Mouse (Mus musculus): Measurements from ENCODE around the gene Lpcat1. TPM values are rescaled to one million over a fixed set of nuclear protein-coding genes. Genes with fewer than 3 reads are reported as not detected.

The Lpcat1 gene
- total and polyA plus RNA-seq, 3 experiments = 0.05 to 42.1 TPM; not detected in 1

DNA sequence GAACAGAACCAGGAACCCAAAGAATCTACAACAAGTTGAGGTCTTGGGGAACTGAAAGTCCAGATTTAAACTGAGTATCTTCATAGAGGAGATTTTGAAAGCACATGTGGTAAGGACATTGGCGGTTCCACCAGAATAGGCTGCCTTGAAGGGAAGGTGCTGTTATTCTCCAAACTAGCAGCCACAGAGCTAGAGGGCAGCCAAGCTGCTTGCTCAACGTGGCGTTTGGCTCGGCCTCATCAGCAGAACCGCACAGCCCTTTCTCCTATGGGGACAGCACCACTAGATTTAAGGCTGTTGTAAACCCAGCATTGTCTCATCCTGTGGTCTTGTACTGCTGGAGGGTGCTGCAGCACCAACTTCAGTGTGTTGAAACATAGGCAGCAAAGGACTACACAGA, 8.3 kb upstream of the Lpcat1 start:
- Histone ChIP-seq H3K9me3 (replicated peaks) (peaks cover 6% of the 10 kb centered on the region), H3K4me3 (ENCODE audit: low read depth, low read length) (no peak overlapping the region), H3K4me1 (ENCODE audit: insufficient read depth, low read depth, low read length) (no peaks in the 10 kb centered on the region), H3K27me3 (ENCODE audit: insufficient read depth, low read length) (no peaks in the 10 kb centered on the region), H3K36me3 (replicated peaks) (no peaks in the 10 kb centered on the region)
- no peak for ATAC-seq (ENCODE audit: extremely low read depth, insufficient number of reproducible peaks, low FRiP score, poor library complexity, severe bottlenecking)
- no peak for TF ChIP-seq GATA1 (IDR thresholded peaks at IDR 0.05; ENCODE audit: borderline replicate concordance, low read length)
- no peak for TF ChIP-seq TAL1 (conservative IDR thresholded peaks at IDR 0.05; ENCODE audit: low read depth, low read length)
- no peak for TF ChIP-seq CTCF (IDR thresholded peaks at IDR 0.05; ENCODE audit: low read depth, low read length)
- TF ChIP-seq POLR2AphosphoS5 (IDR thresholded peaks at IDR 0.05; ENCODE audit: insufficient replicate concordance, low read depth, low read length) = no peak
- TF ChIP-seq GATA2 (IDR thresholded peaks at IDR 0.05; ENCODE audit: borderline replicate concordance, low read depth, low read length) = no peak
- DNase-seq (ENCODE audit: low spot score) = no peak

- no peaks in the 10 kb centered on the region for H3K27me3 ChIP-seq (ENCODE audit: insufficient read depth, low read length)
- ATAC-seq (ENCODE audit: extremely low read depth, insufficient number of reproducible peaks, low FRiP score, poor library complexity, severe bottlenecking) = no peak
- TF ChIP-seq GATA1 (IDR thresholded peaks at IDR 0.05; ENCODE audit: borderline replicate concordance, low read length) = no peak
- no peaks in the 10 kb centered on the region for H3K36me3 ChIP-seq (replicated peaks)
- H3K4me1 ChIP-seq (ENCODE audit: insufficient read depth, low read depth, low read length) = no peaks in the 10 kb centered on the region
- H3K4me3 ChIP-seq (ENCODE audit: low read depth, low read length) = no peak overlapping the region
- peaks cover 6% of the 10 kb centered on the region for H3K9me3 ChIP-seq (replicated peaks)
- no peak for DNase-seq (ENCODE audit: low spot score)
These were observed 7.7 kb upstream of the Lpcat1 start for GRCm38 (mm10) chr13:73459189-73459850.

- Histone ChIP-seq H3K27me3 (ENCODE audit: insufficient read depth, low read length) (no peaks in the 10 kb centered on the region), H3K4me1 (ENCODE audit: insufficient read depth, low read depth, low read length) (no peaks in the 10 kb centered on the region), H3K4me3 (ENCODE audit: low read depth, low read length) (no peak overlapping the region), H3K9me3 (replicated peaks) (peaks cover 6% of the 10 kb centered on the region), H3K36me3 (replicated peaks) (no peaks in the 10 kb centered on the region)
- TF ChIP-seq TAL1 (conservative IDR thresholded peaks at IDR 0.05; ENCODE audit: low read depth, low read length) = no peak
- no peak for TF ChIP-seq POLR2AphosphoS5 (IDR thresholded peaks at IDR 0.05; ENCODE audit: insufficient replicate concordance, low read depth, low read length)
- no peak for TF ChIP-seq GATA2 (IDR thresholded peaks at IDR 0.05; ENCODE audit: borderline replicate concordance, low read depth, low read length)
- TF ChIP-seq GATA1 (IDR thresholded peaks at IDR 0.05; ENCODE audit: borderline replicate concordance, low read length) = no peak
- TF ChIP-seq CTCF (IDR thresholded peaks at IDR 0.05; ENCODE audit: low read depth, low read length) = no peak
- DNase-seq (ENCODE audit: low spot score) (no peak), ATAC-seq (ENCODE audit: extremely low read depth, insufficient number of reproducible peaks, low FRiP score, poor library complexity, severe bottlenecking) (no peak)
These were observed 5.4 kb upstream of the Lpcat1 start for GRCm38 (mm10) chr13:73461551-73461950.

DNA sequence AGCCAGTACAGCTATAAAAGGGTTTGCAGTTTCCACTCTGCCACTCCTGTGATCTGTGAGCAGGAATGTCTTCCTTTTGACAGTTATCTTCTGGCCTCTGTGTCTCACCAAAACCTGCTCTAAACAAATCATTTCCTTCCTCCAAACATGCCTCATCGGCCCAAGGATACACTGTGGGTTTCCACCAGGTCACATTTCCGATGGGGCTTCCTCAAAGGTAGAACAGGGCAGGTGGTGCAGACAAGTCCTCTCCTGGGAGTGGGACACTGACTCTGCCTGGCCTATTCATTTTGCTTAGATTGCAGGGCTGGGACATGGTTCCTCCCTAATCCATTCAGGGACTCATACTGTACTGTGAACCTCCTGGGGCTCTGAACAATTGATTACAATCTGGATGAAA, 1.8 kb upstream of the Lpcat1 start:
- no peaks in the 10 kb centered on the region for H3K4me1 ChIP-seq (ENCODE audit: insufficient read depth, low read depth, low read length)
- peaks cover 18% of the 10 kb centered on the region for H3K9me3 ChIP-seq (replicated peaks)
- no peaks in the 10 kb centered on the region for H3K36me3 ChIP-seq (replicated peaks)
- H3K27me3 ChIP-seq (ENCODE audit: insufficient read depth, low read length) = no peaks in the 10 kb centered on the region; the same call in 1 of the 2 replicates
- DNase-seq (ENCODE audit: low spot score) (no peak), ATAC-seq (ENCODE audit: extremely low read depth, insufficient number of reproducible peaks, low FRiP score, poor library complexity, severe bottlenecking) (no peak)
- H3K4me3 ChIP-seq (ENCODE audit: low read depth, low read length) = no peak overlapping the region
- TF ChIP-seq GATA2 (IDR thresholded peaks at IDR 0.05; ENCODE audit: borderline replicate concordance, low read depth, low read length) (no peak), POLR2AphosphoS5 (IDR thresholded peaks at IDR 0.05; ENCODE audit: insufficient replicate concordance, low read depth, low read length) (no peak), CTCF (IDR thresholded peaks at IDR 0.05; ENCODE audit: low read depth, low read length) (no peak)

DNA sequence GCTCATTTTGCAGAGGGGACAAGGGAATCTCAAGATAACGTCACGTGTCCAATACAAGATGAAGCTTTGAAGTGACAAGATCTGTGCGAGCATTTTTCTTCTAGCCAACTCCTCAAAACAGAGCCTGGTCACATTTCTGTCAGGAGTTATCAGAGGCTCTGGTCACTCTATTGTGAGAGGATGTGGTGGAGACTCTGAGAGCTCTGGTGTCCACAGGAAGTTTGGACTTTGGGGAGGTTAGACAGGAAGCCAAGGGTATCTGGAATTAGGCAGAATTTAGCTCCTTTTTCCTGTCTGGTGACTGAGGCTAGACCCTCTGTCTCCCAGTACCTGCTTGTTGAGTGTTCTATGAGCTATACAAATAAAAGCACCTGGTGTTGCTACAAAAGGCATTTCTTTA, 586 bp upstream of the Lpcat1 start:
- Histone ChIP-seq H3K27me3 (ENCODE audit: insufficient read depth, low read length) (no peaks in the 10 kb centered on the region; the same call in 1 of the 2 replicates), H3K4me1 (ENCODE audit: insufficient read depth, low read depth, low read length) (no peaks in the 10 kb centered on the region), H3K9me3 (replicated peaks) (peaks cover 23% of the 10 kb centered on the region), H3K36me3 (replicated peaks) (no peaks in the 10 kb centered on the region), H3K4me3 (ENCODE audit: low read depth, low read length) (no peak overlapping the region)
- no peak for TF ChIP-seq GATA2 (IDR thresholded peaks at IDR 0.05; ENCODE audit: borderline replicate concordance, low read depth, low read length)
- no peak for TF ChIP-seq POLR2AphosphoS5 (IDR thresholded peaks at IDR 0.05; ENCODE audit: insufficient replicate concordance, low read depth, low read length)
- no peak for TF ChIP-seq TAL1 (conservative IDR thresholded peaks at IDR 0.05; ENCODE audit: low read depth, low read length)
- no peak for TF ChIP-seq CTCF (IDR thresholded peaks at IDR 0.05; ENCODE audit: low read depth, low read length)
- no peak for TF ChIP-seq GATA1 (IDR thresholded peaks at IDR 0.05; ENCODE audit: borderline replicate concordance, low read length)
- DNase-seq (ENCODE audit: low spot score) (no peak), ATAC-seq (ENCODE audit: extremely low read depth, insufficient number of reproducible peaks, low FRiP score, poor library complexity, severe bottlenecking) (no peak)

- H3K4me1 ChIP-seq (ENCODE audit: insufficient read depth, low read depth, low read length) = no peaks in the 10 kb centered on the region
- no peaks in the 10 kb centered on the region for H3K36me3 ChIP-seq (replicated peaks)
- ATAC-seq (ENCODE audit: extremely low read depth, insufficient number of reproducible peaks, low FRiP score, poor library complexity, severe bottlenecking) (no peak), DNase-seq (ENCODE audit: low spot score) (no peak)
- TF ChIP-seq POLR2AphosphoS5 (IDR thresholded peaks at IDR 0.05; ENCODE audit: insufficient replicate concordance, low read depth, low read length) (no peak), GATA1 (IDR thresholded peaks at IDR 0.05; ENCODE audit: borderline replicate concordance, low read length) (no peak), GATA2 (IDR thresholded peaks at IDR 0.05; ENCODE audit: borderline replicate concordance, low read depth, low read length) (no peak), CTCF (IDR thresholded peaks at IDR 0.05; ENCODE audit: low read depth, low read length) (no peak), TAL1 (conservative IDR thresholded peaks at IDR 0.05; ENCODE audit: low read depth, low read length) (no peak)
- no peaks in the 10 kb centered on the region; the same call in 1 of the 2 replicates for H3K27me3 ChIP-seq (ENCODE audit: insufficient read depth, low read length)
- no peak overlapping the region; the same call in 1 of the 2 replicates for H3K4me3 ChIP-seq (ENCODE audit: low read depth, low read length)
- H3K9me3 ChIP-seq (replicated peaks) = peaks cover 28% of the 10 kb centered on the region
These were observed 632 bp downstream of the Lpcat1 start for GRCm38 (mm10) chr13:73467421-73468237.
